Mouse (Mus musculus) kidney, adult 9 months (tissue): Measurements from ENCODE around the gene Irf2.

Source experiments
- DNase-seq: peaks from one replicate; pipeline ENCODE4 v3.0.0; 2022

Gene Irf2

GRCm38 (mm10) chr8:46759562-46759961 lies 20.0 kb downstream of the Irf2 start:
- no peak for DNase-seq

- DNase-seq: no peak
Observed at GRCm38 (mm10) chr8:46760701-46761100, 21.2 kb downstream of the Irf2 start.

GRCm38 (mm10) chr8:46761454-46761853 lies 21.9 kb downstream of the Irf2 start:
- DNase-seq: no peak

- no peak for DNase-seq
Observed at GRCm38 (mm10) chr8:46769408-46770180, 30.1 kb downstream of the Irf2 start.

- no peak for DNase-seq
Observed at GRCm38 (mm10) chr8:46770905-46771516, 31.5 kb downstream of the Irf2 start.

GRCm38 (mm10) chr8:46772801-46773200 lies 33.3 kb downstream of the Irf2 start:
- DNase-seq: no peak

GRCm38 (mm10) chr8:46777760-46778460 lies 38.4 kb downstream of the Irf2 start:
- DNase-seq: peak; percentile 64

GRCm38 (mm10) chr8:46781067-46781657 lies 41.6 kb downstream of the Irf2 start:
- no peak for DNase-seq

- DNase-seq: no peak
Observed at GRCm38 (mm10) chr8:46782254-46782653, 42.7 kb downstream of the Irf2 start.

- no peak for DNase-seq
Observed at GRCm38 (mm10) chr8:46785070-46785469, 45.5 kb downstream of the Irf2 start.

GRCm38 (mm10) chr8:46785926-46786325 lies 46.4 kb downstream of the Irf2 start:
- DNase-seq: no peak

GRCm38 (mm10) chr8:46789091-46789881 lies 49.8 kb downstream of the Irf2 start:
- DNase-seq: no peak

GRCm38 (mm10) chr8:46791664-46792371 lies 52.3 kb downstream of the Irf2 start:
- DNase-seq: no peak

GRCm38 (mm10) chr8:46792653-46793052 lies 53.1 kb downstream of the Irf2 start:
- DNase-seq: no peak

GRCm38 (mm10) chr8:46793248-46793647 lies 53.7 kb downstream of the Irf2 start:
- DNase-seq: no peak

GRCm38 (mm10) chr8:46794317-46794716 lies 54.8 kb downstream of the Irf2 start:
- DNase-seq: no peak

- no peak for DNase-seq
Observed at GRCm38 (mm10) chr8:46799212-46799611, 59.7 kb downstream of the Irf2 start.

- peak; percentile 93 for DNase-seq
Observed at GRCm38 (mm10) chr8:46799706-46800105, 60.2 kb downstream of the Irf2 start.

- DNase-seq: no peak
Observed at GRCm38 (mm10) chr8:46801153-46801684, 61.7 kb downstream of the Irf2 start.

GRCm38 (mm10) chr8:46802009-46802408 lies 62.5 kb downstream of the Irf2 start:
- DNase-seq: no peak

- DNase-seq: no peak
Observed at GRCm38 (mm10) chr8:46804721-46805120, 65.2 kb downstream of the Irf2 start.
